Mouse (Mus musculus) ES-Bruce4 (cell line): ENCODE measurements around the gene Tubb2b.

Experiments
- CTCF ChIP-seq: IDR thresholded peaks from one replicate; pipeline ENCODE4 v1.8.1; 2011; ENCODE audit warnings: low read depth, low read length
- EP300 ChIP-seq: IDR thresholded peaks from 2 replicates; pipeline ENCODE4 v1.6.1; 2011; ENCODE audit warnings: low read depth, low read length; ENCODE audit not compliant: insufficient read depth
- POLR2A ChIP-seq: IDR thresholded peaks from one replicate; pipeline ENCODE4 v1.8.1; 2011; ENCODE audit warnings: low read length; ENCODE audit not compliant: insufficient read depth

DNA sequence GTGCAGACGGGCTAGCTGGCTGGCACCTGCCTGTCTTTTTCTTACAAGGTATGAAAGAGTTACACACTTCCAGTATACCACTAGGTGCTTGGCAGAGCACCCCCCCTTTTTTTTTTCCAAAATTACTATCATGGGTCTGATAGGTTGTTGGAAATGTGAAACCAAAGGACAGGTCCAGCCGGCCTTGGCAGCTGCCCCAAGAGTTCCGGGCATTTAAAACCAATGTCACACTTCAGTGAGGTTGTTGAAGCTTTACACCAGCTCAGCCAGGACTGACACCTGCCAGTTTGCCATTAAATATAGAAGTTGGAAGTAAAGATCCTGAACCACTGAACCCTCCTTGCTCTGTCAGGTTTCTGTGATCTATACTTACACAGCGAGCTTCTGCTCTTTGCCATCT lies 4.6 kb downstream of the Tubb2b start:
- no peak for TF ChIP-seq POLR2A
- no peak for TF ChIP-seq EP300
- TF ChIP-seq CTCF: no peak
